Mouse (Mus musculus): Measurements from ENCODE around the gene Fkbpl.

GRCm38 (mm10) chr17:34649106-34649864 lies 4.7 kb downstream of the Fkbpl start:
- TF ChIP-seq CTCF (IDR thresholded peaks at IDR 0.05; ENCODE audit: borderline replicate concordance, insufficient read depth, low read depth, low read length) (no peak), POLR2A (IDR thresholded peaks at IDR 0.05; ENCODE audit: borderline replicate concordance, insufficient read depth, low read length) (no peak)
